Mouse (Mus musculus) embryonic fibroblast, embryonic 13.5 days (primary cell): ENCODE measurements around the gene Crybg1.

Experiments
- CTCF ChIP-seq: IDR thresholded peaks from 2 replicates; pipeline ENCODE4 v1.5.1; 2011; ENCODE audit warnings: mild to moderate bottlenecking, control low read depth, low read length, moderate library complexity, borderline replicate concordance; ENCODE audit not compliant: insufficient read depth
- POLR2A ChIP-seq: IDR thresholded peaks from 2 replicates; pipeline ENCODE4 v1.6.1; 2011; ENCODE audit warnings: low read depth, mild to moderate bottlenecking, control low read depth, low read length, moderate library complexity

GRCm38 (mm10) chr10:44157489-44157888, 8.8 kb upstream of the Crybg1 start:
- TF ChIP-seq CTCF (no peak), POLR2A (no peak)
